Mouse (Mus musculus): ENCODE measurements around the gene Msln.
"Not testable (repeated sequence)": the region's sequence is repeated elsewhere in the genome, so short reads cannot be mapped to it uniquely, and the experiment has no call there.

Msln gene

GRCm38 (mm10) chr17:25769331-25769730, 15.2 kb upstream of the Msln start:
- no peak for DNase-seq (ENCODE audit: low read depth, low spot score)

GRCm38 (mm10) chr17:25765886-25766285, 11.7 kb upstream of the Msln start:
- DNase-seq (ENCODE audit: low read depth, low spot score) = no peak

GRCm38 (mm10) chr17:25762591-25762990, 8.4 kb upstream of the Msln start:
- DNase-seq (ENCODE audit: low read depth, low spot score) = no peak

- no peak for DNase-seq (ENCODE audit: low read depth, low spot score)
Observed at GRCm38 (mm10) chr17:25761561-25761970, 7.4 kb upstream of the Msln start.

GRCm38 (mm10) chr17:25760148-25760547, 6.0 kb upstream of the Msln start:
- DNase-seq (ENCODE audit: low read depth, low spot score) = no peak

- no peak for DNase-seq (ENCODE audit: low read depth, low spot score)
Observed at GRCm38 (mm10) chr17:25757691-25758090, 3.5 kb upstream of the Msln start.

- no peak for DNase-seq (ENCODE audit: low read depth, low spot score)
Observed at GRCm38 (mm10) chr17:25756378-25757242, 2.4 kb upstream of the Msln start.

GRCm38 (mm10) chr17:25755627-25756377, 1.6 kb upstream of the Msln start:
- DNase-seq (ENCODE audit: low read depth, low spot score) = no peak

GRCm38 (mm10) chr17:25755086-25755485, 908 bp upstream of the Msln start:
- no peak for DNase-seq (ENCODE audit: low read depth, low spot score)

GRCm38 (mm10) chr17:25751446-25751845, 2.7 kb downstream of the Msln start:
- no peak for DNase-seq (ENCODE audit: low read depth, low spot score)

GRCm38 (mm10) chr17:25749314-25749713, 4.9 kb downstream of the Msln start:
- no peak for DNase-seq (ENCODE audit: low read depth, low spot score)

GRCm38 (mm10) chr17:25748238-25748637, 5.9 kb downstream of the Msln start:
- no peak for DNase-seq (ENCODE audit: low read depth, low spot score)

- no peak for DNase-seq (ENCODE audit: low read depth, low spot score)
Observed at GRCm38 (mm10) chr17:25744311-25744710, 9.9 kb downstream of the Msln start.

- DNase-seq (ENCODE audit: low read depth, low spot score) = no peak
Observed at GRCm38 (mm10) chr17:25743831-25744230, 10.3 kb downstream of the Msln start.

- not testable (repeated sequence) for DNase-seq (ENCODE audit: low read depth, low spot score)
Observed at GRCm38 (mm10) chr17:25741471-25741870, 12.7 kb downstream of the Msln start.

GRCm38 (mm10) chr17:25738861-25739260, 15.3 kb downstream of the Msln start:
- DNase-seq (ENCODE audit: low read depth, low spot score) = no peak

- DNase-seq (ENCODE audit: low read depth, low spot score) = no peak
Observed at GRCm38 (mm10) chr17:25735745-25736144, 18.4 kb downstream of the Msln start, which contains the start of gene Mslnl. Gene Mslnl (plus strand): TSS chr17:25736042.

- DNase-seq (ENCODE audit: low read depth, low spot score) = no peak
Observed at GRCm38 (mm10) chr17:25735246-25735645, 18.9 kb downstream of the Msln start.

- DNase-seq (ENCODE audit: low read depth, low spot score) = peak; percentile 80
Observed at GRCm38 (mm10) chr17:25732082-25732481, 22.1 kb downstream of the Msln start.

- DNase-seq (ENCODE audit: low read depth, low spot score) = no peak
Observed at GRCm38 (mm10) chr17:25728009-25728270, 26.2 kb downstream of the Msln start.

GRCm38 (mm10) chr17:25727265-25728008, 26.7 kb downstream of the Msln start, which contains the start of the genes Chtf18 and Rpusd1:
Gene Chtf18 (minus strand): TSS chr17:25727419.
Gene Rpusd1 (plus strand): TSS chr17:25727670.
- peak; percentile 99 for DNase-seq (ENCODE audit: low read depth, low spot score)

GRCm38 (mm10) chr17:25725264-25725663, 28.9 kb downstream of the Msln start:
- DNase-seq (ENCODE audit: low read depth, low spot score) = no peak

Data from embryo, embryonic 11.5 days (tissue).